Mouse (Mus musculus): Measurements from ENCODE around the gene Wdr34. TPM values are rescaled to one million over a fixed set of nuclear protein-coding genes. Genes with fewer than 3 reads are reported as not detected.

The Wdr34 gene
- polyA plus RNA-seq, 1 experiment from 2014 or later: 40.4 TPM

GRCm38 (mm10) chr2:30047127-30047526, 1.6 kb downstream of the Wdr34 start:
- no peak overlapping the region for H3K27ac ChIP-seq
- 97% methylated on average over 6 of the region's 6 CpGs for WGBS
- no peaks in the 10 kb centered on the region for H3K27me3 ChIP-seq
- no peak overlapping the region for H3K4me2 ChIP-seq (replicated peaks)
- no peaks in the 10 kb centered on the region for H3K9me3 ChIP-seq (replicated peaks)
- no peak overlapping the region for H3K9ac ChIP-seq
- H3K4me1 ChIP-seq: peaks cover 5% of the 10 kb centered on the region; the same call in 1 of the 2 replicates
- ATAC-seq (ENCODE audit: low FRiP score): no peak
- H3K36me3 ChIP-seq: peaks cover 9% of the 10 kb centered on the region
- no peak overlapping the region for H3K4me3 ChIP-seq

DNA sequence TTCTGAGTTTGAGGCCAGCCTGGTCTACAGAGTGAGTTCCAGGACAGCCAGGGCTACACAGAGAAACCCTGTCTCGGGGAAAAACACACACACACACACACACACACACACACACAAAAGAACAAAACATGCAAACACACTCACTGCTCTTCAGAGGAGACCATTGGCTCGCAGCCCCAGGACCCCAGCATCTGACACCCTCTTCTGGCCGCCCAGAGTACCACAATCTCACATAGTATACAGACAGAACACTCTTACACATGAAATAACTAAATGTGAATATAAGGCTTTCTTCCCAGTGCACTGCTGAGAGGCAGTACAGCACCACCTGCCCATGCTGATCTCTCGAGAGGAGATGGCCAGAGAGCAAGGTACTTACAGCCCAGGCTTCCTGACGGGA, 4.1 kb downstream of the Wdr34 start:
- peaks cover 5% of the 10 kb centered on the region; the same call in 1 of the 2 replicates for H3K4me1 ChIP-seq
- H3K4me3 ChIP-seq: no peak overlapping the region
- ATAC-seq (ENCODE audit: low FRiP score): no peak
- H3K36me3 ChIP-seq: peaks cover 13% of the 10 kb centered on the region
- no peak overlapping the region for H3K4me2 ChIP-seq (replicated peaks)
- no peak overlapping the region for H3K27ac ChIP-seq
- H3K9me3 ChIP-seq (replicated peaks): no peaks in the 10 kb centered on the region
- H3K27me3 ChIP-seq: no peaks in the 10 kb centered on the region
- 89% methylated on average over 5 of the region's 5 CpGs for WGBS
- no peak overlapping the region for H3K9ac ChIP-seq

DNA sequence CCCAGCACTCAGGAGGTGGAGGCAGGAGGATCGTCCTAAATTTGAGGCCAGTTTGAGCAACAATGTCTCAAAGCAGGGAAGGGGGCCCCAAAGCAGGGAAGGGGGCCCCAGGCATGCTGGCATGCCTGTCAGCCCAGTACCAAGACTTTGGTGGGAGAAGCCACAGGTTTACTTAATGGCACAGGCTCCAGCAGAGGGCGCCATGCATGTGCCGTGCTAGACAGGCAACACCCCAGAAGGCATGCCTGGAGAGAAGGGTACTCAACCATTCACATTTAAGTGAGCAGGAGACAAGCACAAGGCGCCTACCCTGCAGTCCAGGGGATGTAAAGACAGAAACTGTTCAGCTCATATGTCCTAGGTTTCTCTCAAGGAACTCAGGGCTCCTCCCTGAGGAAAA, 6.2 kb downstream of the Wdr34 start:
- H3K27ac ChIP-seq: no peak overlapping the region
- no peak for ATAC-seq (ENCODE audit: low FRiP score)
- no peaks in the 10 kb centered on the region for H3K27me3 ChIP-seq
- no peak overlapping the region for H3K9ac ChIP-seq
- H3K4me3 ChIP-seq: no peak overlapping the region
- H3K4me1 ChIP-seq: no peaks in the 10 kb centered on the region; the same call in 1 of the 2 replicates
- whole genome bisulfite sequencing: 6% methylated on average over 4 of the region's 4 CpGs
- peaks cover 21% of the 10 kb centered on the region for H3K36me3 ChIP-seq
- no peak overlapping the region for H3K4me2 ChIP-seq (replicated peaks)
- H3K9me3 ChIP-seq (replicated peaks): no peaks in the 10 kb centered on the region

DNA sequence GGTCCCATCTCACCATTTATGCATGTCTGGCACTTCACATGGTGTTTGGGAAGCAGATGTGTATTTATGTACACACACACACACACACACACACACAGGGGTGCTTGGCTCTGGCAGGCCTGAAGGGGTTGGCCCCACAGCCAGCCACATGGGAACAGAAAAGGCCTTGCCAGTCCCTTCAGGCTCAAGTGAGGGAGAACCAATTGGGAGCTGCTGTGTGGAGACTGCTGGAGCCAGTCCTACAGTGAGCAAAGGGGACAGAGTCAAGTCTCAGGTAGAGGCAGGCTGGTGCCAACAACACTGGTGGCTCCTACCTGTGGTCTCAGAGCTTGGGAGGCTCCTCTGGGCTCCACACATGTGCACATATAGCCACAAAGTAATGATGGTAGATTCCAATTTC, 9.0 kb downstream of the Wdr34 start:
- no peaks in the 10 kb centered on the region for H3K9me3 ChIP-seq (replicated peaks)
- peaks cover 25% of the 10 kb centered on the region for H3K36me3 ChIP-seq
- H3K4me3 ChIP-seq: no peak overlapping the region
- H3K4me1 ChIP-seq: no peaks in the 10 kb centered on the region
- no peak for ATAC-seq (ENCODE audit: low FRiP score)
- no peaks in the 10 kb centered on the region for H3K27me3 ChIP-seq
- H3K27ac ChIP-seq: no peak overlapping the region
- H3K9ac ChIP-seq: no peak overlapping the region
- H3K4me2 ChIP-seq (replicated peaks): no peak overlapping the region

DNA sequence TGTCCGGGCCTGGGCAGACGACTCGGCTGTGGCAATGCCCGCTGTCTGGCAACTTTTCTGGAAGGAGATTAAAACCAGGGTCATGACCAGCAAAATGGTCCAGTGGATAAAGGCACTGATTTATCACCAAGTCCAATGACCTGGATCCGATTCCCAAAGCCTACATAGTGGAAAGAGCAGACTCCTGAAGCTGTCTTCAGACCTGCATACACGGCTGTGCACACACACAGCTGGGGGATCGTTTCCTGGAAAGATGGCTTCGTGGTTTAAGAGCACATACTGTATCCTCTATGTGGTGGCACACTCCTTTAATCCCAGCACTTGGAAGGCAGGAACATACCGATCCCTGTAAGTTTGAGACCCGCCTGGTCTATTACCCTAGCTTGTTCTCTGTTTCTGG, 10.3 kb downstream of the Wdr34 start:
- ATAC-seq (ENCODE audit: low FRiP score): no peak
- no peak overlapping the region for H3K4me3 ChIP-seq
- WGBS: 95% methylated on average over 10 of the region's 10 CpGs
- no peaks in the 10 kb centered on the region for H3K4me1 ChIP-seq
- H3K36me3 ChIP-seq: peaks cover 33% of the 10 kb centered on the region
- no peak overlapping the region for H3K27ac ChIP-seq
- H3K27me3 ChIP-seq: no peaks in the 10 kb centered on the region
- H3K9me3 ChIP-seq (replicated peaks): no peaks in the 10 kb centered on the region
- H3K4me2 ChIP-seq (replicated peaks): no peak overlapping the region
- no peak overlapping the region for H3K9ac ChIP-seq

GRCm38 (mm10) chr2:30037762-30038161, 10.9 kb downstream of the Wdr34 start:
- 97% methylated on average over 2 of the region's 2 CpGs for WGBS
- no peak for ATAC-seq (ENCODE audit: low FRiP score)
- Histone ChIP-seq H3K27me3 (no peaks in the 10 kb centered on the region), H3K9ac (no peak overlapping the region), H3K27ac (no peak overlapping the region), H3K4me2 (replicated peaks) (no peak overlapping the region), H3K36me3 (peaks cover 39% of the 10 kb centered on the region), H3K4me3 (no peak overlapping the region), H3K4me1 (no peaks in the 10 kb centered on the region), H3K9me3 (replicated peaks) (no peaks in the 10 kb centered on the region)

GRCm38 (mm10) chr2:30032957-30033356, 15.7 kb downstream of the Wdr34 start:
- Histone ChIP-seq H3K4me2 (replicated peaks) (no peak overlapping the region), H3K4me1 (no peaks in the 10 kb centered on the region), H3K27me3 (no peaks in the 10 kb centered on the region), H3K27ac (no peak overlapping the region), H3K4me3 (no peak overlapping the region), H3K9ac (no peak overlapping the region), H3K9me3 (replicated peaks) (no peaks in the 10 kb centered on the region), H3K36me3 (peaks cover 80% of the 10 kb centered on the region)
- 83% methylated on average over 6 of the region's 6 CpGs for WGBS
- no peak for ATAC-seq (ENCODE audit: low FRiP score)

- Histone ChIP-seq H3K4me2 (replicated peaks) (no peak overlapping the region), H3K9ac (no peak overlapping the region), H3K27ac (no peak overlapping the region), H3K27me3 (no peaks in the 10 kb centered on the region), H3K9me3 (replicated peaks) (no peaks in the 10 kb centered on the region), H3K36me3 (peaks cover 80% of the 10 kb centered on the region), H3K4me1 (no peaks in the 10 kb centered on the region), H3K4me3 (no peak overlapping the region)
- WGBS: 70% methylated on average over 11 of the region's 11 CpGs
- ATAC-seq (ENCODE audit: low FRiP score): no peak
Measured at GRCm38 (mm10) chr2:30032244-30032846, 16.3 kb downstream of the Wdr34 start.

GRCm38 (mm10) chr2:30026997-30027396, 21.7 kb downstream of the Wdr34 start:
- no peaks in the 10 kb centered on the region for H3K9me3 ChIP-seq (replicated peaks)
- ATAC-seq (ENCODE audit: low FRiP score): no peak
- H3K4me3 ChIP-seq: no peak overlapping the region
- WGBS: 95% methylated on average over 5 of the region's 5 CpGs
- H3K27me3 ChIP-seq: no peaks in the 10 kb centered on the region
- no peak overlapping the region for H3K9ac ChIP-seq
- H3K4me1 ChIP-seq: no peaks in the 10 kb centered on the region
- H3K36me3 ChIP-seq: peaks cover 100% of the 10 kb centered on the region
- H3K27ac ChIP-seq: no peak overlapping the region
- no peak overlapping the region for H3K4me2 ChIP-seq (replicated peaks)

- Histone ChIP-seq H3K4me3 (no peak overlapping the region), H3K27ac (no peak overlapping the region)
- no peak for ATAC-seq (ENCODE audit: low FRiP score)
Measured at GRCm38 (mm10) chr2:30025454-30025853, 23.2 kb downstream of the Wdr34 start.

DNA sequence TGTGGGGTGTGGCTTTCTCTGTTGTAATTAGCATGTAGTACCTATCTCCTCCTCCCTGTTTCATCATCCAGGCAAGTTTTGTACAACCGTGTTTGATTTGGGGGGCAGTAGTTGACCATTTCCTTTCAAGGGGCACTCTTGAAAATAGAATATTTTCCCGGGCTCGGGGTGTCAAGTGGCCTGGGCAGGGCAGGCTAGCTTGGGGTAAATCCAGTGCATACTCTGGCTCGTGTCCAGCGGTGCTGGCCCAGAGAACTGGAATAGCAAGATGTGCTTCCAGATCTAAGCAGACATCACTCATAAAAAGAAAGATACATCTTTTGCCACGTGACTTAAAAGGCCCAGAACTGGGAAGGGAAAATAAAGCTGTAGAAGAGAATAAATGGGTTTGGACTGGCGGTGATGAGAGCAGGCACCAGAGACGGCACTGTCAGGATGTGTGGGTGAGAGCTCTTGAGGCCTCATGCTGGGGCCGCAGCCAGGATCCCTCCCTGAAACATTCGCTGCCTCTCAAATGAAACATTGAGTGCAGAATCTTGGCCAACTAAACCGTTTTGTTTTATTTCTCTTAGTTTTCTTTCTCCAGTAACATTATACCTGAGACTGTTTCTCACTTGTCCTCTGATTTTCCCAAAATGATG, 34.2 kb downstream of the Wdr34 start:
- no peak for ATAC-seq (ENCODE audit: low FRiP score)
- no peaks in the 10 kb centered on the region for H3K9me3 ChIP-seq (replicated peaks)
- H3K4me2 ChIP-seq (replicated peaks): no peak overlapping the region
- WGBS: 95% methylated on average over 11 of the region's 11 CpGs
- H3K4me1 ChIP-seq: no peaks in the 10 kb centered on the region
- no peak overlapping the region for H3K4me3 ChIP-seq
- H3K36me3 ChIP-seq: peaks cover 97% of the 10 kb centered on the region
- H3K27me3 ChIP-seq: no peaks in the 10 kb centered on the region
- no peak overlapping the region for H3K9ac ChIP-seq
- H3K27ac ChIP-seq: no peak overlapping the region

More at GRCm38 (mm10) chr2:30025454-30025853, 23.2 kb downstream of the Wdr34 start:
- peaks cover 99% of the 10 kb centered on the region for H3K36me3 ChIP-seq
- WGBS: 85% methylated on average over 4 of the region's 4 CpGs
- H3K27me3 ChIP-seq: no peaks in the 10 kb centered on the region
- no peaks in the 10 kb centered on the region for H3K9me3 ChIP-seq (replicated peaks)
- H3K9ac ChIP-seq: no peak overlapping the region
- H3K4me2 ChIP-seq (replicated peaks): no peak overlapping the region
- H3K4me1 ChIP-seq: no peaks in the 10 kb centered on the region

GRCm38 (mm10) chr2:30010840-30011281, 37.8 kb downstream of the Wdr34 start:
- H3K9me3 ChIP-seq (replicated peaks): no peaks in the 10 kb centered on the region
- WGBS: 94% methylated on average over 8 of the region's 8 CpGs
- no peaks in the 10 kb centered on the region for H3K27me3 ChIP-seq
- no peak overlapping the region for H3K4me3 ChIP-seq
- peaks cover 98% of the 10 kb centered on the region for H3K36me3 ChIP-seq
- H3K4me2 ChIP-seq (replicated peaks): no peak overlapping the region
- ATAC-seq (ENCODE audit: low FRiP score): no peak
- no peaks in the 10 kb centered on the region for H3K4me1 ChIP-seq
- no peak overlapping the region for H3K9ac ChIP-seq
- no peak overlapping the region for H3K27ac ChIP-seq

DNA sequence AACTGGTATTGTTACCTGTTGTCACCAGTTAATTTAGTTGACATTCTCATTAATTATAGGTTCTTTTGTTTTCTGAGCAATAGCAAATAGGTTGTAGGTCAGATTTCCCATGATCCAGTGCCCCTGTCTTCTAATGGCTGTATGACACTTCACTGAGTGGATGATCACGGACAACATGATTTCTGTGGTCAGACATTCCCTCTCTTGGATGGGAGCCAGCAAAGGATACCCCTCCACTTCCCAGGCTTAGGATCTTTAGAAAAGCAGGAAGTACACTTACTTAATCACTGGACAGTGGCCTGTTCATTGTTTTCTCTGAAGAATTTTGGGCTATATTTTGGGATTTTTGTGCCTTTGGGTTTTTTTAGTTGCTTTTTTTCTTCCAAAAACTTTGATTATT, 39.6 kb downstream of the Wdr34 start:
- H3K4me2 ChIP-seq (replicated peaks): no peak overlapping the region
- no peaks in the 10 kb centered on the region for H3K4me1 ChIP-seq
- H3K36me3 ChIP-seq: peaks cover 97% of the 10 kb centered on the region
- no peak overlapping the region for H3K27ac ChIP-seq
- no peak for ATAC-seq (ENCODE audit: low FRiP score)
- H3K4me3 ChIP-seq: no peak overlapping the region
- no peaks in the 10 kb centered on the region for H3K27me3 ChIP-seq
- no peaks in the 10 kb centered on the region for H3K9me3 ChIP-seq (replicated peaks)
- WGBS: 83% methylated on average over 1 of the region's 1 CpGs
- no peak overlapping the region for H3K9ac ChIP-seq
